Mouse (Mus musculus): ENCODE results near the gene Spata25. TPM values are rescaled to one million over a fixed set of nuclear protein-coding genes. Genes with fewer than 3 reads are reported as not detected.
"Not testable (repeated sequence)": the region's sequence is repeated elsewhere in the genome, so short reads cannot be mapped to it uniquely, and the experiment has no call there.

Gene Spata25
- total RNA-seq, 2 experiments from 2014 or later, result not detected

GRCm38 (mm10) chr2:164817206-164817605 is 11.1 kb downstream of the Spata25 start:
- no peak for DNase-seq (ENCODE audit: low spot score in 2 of 2)
- intact Hi-C loops (cut with DNase I), result no loop called here

- no peak for DNase-seq (ENCODE audit: low spot score in 2 of 2)
- intact Hi-C loops (cut with DNase I), result no loop called here
These were observed 12.5 kb downstream of the Spata25 start for GRCm38 (mm10) chr2:164815821-164816220.

- DNase-seq (ENCODE audit: low spot score in 2 of 2), result no peak
- intact Hi-C loops (cut with DNase I), result no loop called here
These were observed 13.0 kb downstream of the Spata25 start for GRCm38 (mm10) chr2:164815348-164815747.

GRCm38 (mm10) chr2:164813557-164813956 is 14.8 kb downstream of the Spata25 start:
- no peak for DNase-seq (ENCODE audit: low spot score in 2 of 2)
- intact Hi-C loops (cut with DNase I), result no loop called here

GRCm38 (mm10) chr2:164806614-164807013 is 21.7 kb downstream of the Spata25 start:
- intact Hi-C loops (cut with DNase I), result no loop called here
- DNase-seq (ENCODE audit: low spot score in 2 of 2), result no peak

GRCm38 (mm10) chr2:164805332-164805718 is 23.0 kb downstream of the Spata25 start:
- intact Hi-C loops (cut with DNase I), result loop anchor here (2.0 kb wide), 1 partner anchor 17 kb away; the partner anchor contains the start of gene Zswim1
- no peak for DNase-seq (ENCODE audit: low spot score in 2 of 2)

GRCm38 (mm10) chr2:164804533-164805331 is 23.6 kb downstream of the Spata25 start, which contains the start of the genes Acot8 and Zswim3:
Gene Acot8 (minus strand): TSS chr2:164804882.
Gene Zswim3 (plus strand): TSS chr2:164805098.
- intact Hi-C loops (cut with DNase I), result loop anchor here (2.0 kb wide), 1 partner anchor 18 kb away; the partner anchor contains the start of gene Zswim1
- DNase-seq (ENCODE audit: low spot score in 2 of 2), result peak; percentile 99

- intact Hi-C loops (cut with DNase I), result loop anchor here (2.0 kb wide), 1 partner anchor 19 kb away; the partner anchor contains the start of gene Zswim1
- no peak for DNase-seq (ENCODE audit: low spot score in 2 of 2)
These were observed 24.4 kb downstream of the Spata25 start for GRCm38 (mm10) chr2:164803921-164804313.

GRCm38 (mm10) chr2:164803201-164803920 is 25.0 kb downstream of the Spata25 start:
- intact Hi-C loops (cut with DNase I), result no loop called here
- DNase-seq (ENCODE audit: low spot score in 2 of 2), result no peak

GRCm38 (mm10) chr2:164800252-164801004 is 27.9 kb downstream of the Spata25 start:
- no peak for DNase-seq (ENCODE audit: low spot score in 2 of 2)
- intact Hi-C loops (cut with DNase I), result no loop called here

- DNase-seq (ENCODE audit: low spot score in 2 of 2); intact Hi-C loops (cut with DNase I): not testable (repeated sequence)
These were observed 29.8 kb downstream of the Spata25 start for GRCm38 (mm10) chr2:164798554-164798953.

- intact Hi-C loops (cut with DNase I), result no loop called here
- DNase-seq (ENCODE audit: low spot score in 2 of 2), result no peak
These were observed 32.5 kb downstream of the Spata25 start for GRCm38 (mm10) chr2:164795868-164796267.

GRCm38 (mm10) chr2:164794293-164794692 is 34.0 kb downstream of the Spata25 start:
- intact Hi-C loops (cut with DNase I), result no loop called here
- peak; percentile 80 to 90 for DNase-seq (ENCODE audit: low spot score in 2 of 2)

GRCm38 (mm10) chr2:164793772-164794171 is 34.6 kb downstream of the Spata25 start:
- no peak for DNase-seq (ENCODE audit: low spot score in 2 of 2)
- intact Hi-C loops (cut with DNase I), result no loop called here

- peak in 1 of 2 experiments; percentile 70 for DNase-seq (ENCODE audit: low spot score in 2 of 2)
- intact Hi-C loops (cut with DNase I), result no loop called here
These were observed 35.1 kb downstream of the Spata25 start for GRCm38 (mm10) chr2:164793236-164793635.

- intact Hi-C loops (cut with DNase I), result no loop called here
- no peak for DNase-seq (ENCODE audit: low spot score in 2 of 2)
These were observed 35.7 kb downstream of the Spata25 start for GRCm38 (mm10) chr2:164792400-164793190.

- DNase-seq (ENCODE audit: low spot score in 2 of 2), result no peak
- intact Hi-C loops (cut with DNase I), result no loop called here
These were observed 36.5 kb downstream of the Spata25 start for GRCm38 (mm10) chr2:164791841-164792261.

- no peak for DNase-seq (ENCODE audit: low spot score in 2 of 2)
- intact Hi-C loops (cut with DNase I), result no loop called here
These were observed 37.9 kb downstream of the Spata25 start for GRCm38 (mm10) chr2:164790451-164790850.

- no peak for DNase-seq (ENCODE audit: low spot score in 2 of 2)
- intact Hi-C loops (cut with DNase I), result no loop called here
These were observed 39.9 kb downstream of the Spata25 start for GRCm38 (mm10) chr2:164788411-164788810.

Data from left cerebral cortex, postnatal 25 days (tissue).